Mouse (Mus musculus): ENCODE data around the gene Xylt1. TPM values are rescaled to one million over a fixed set of nuclear protein-coding genes. Genes with fewer than 3 reads are reported as not detected.

Xylt1 gene
- polyA plus RNA-seq, 1 experiment, result 8.3 TPM

- Histone ChIP-seq H3K4me1 (ENCODE audit: control insufficient read depth, insufficient read depth, low read length) (no peaks in the 10 kb centered on the region), H3K27ac (ENCODE audit: insufficient read depth, low read length) (no peak overlapping the region), H3K27me3 (ENCODE audit: control insufficient read depth, insufficient read depth, low read length) (no peaks in the 10 kb centered on the region), H3K4me3 (replicated peaks; ENCODE audit: insufficient read depth, low read depth, low read length) (no peak overlapping the region)
- no peak for TF ChIP-seq POLR2A (IDR thresholded peaks at IDR 0.05; ENCODE audit: borderline replicate concordance, insufficient read depth, low read length)
- 47% methylated on average over 7 of the region's 7 CpGs for WGBS
- no peak for DNase-seq
Measured at GRCm38 (mm10) chr7:117672121-117672591, 291.4 kb downstream of the Xylt1 start.

- Histone ChIP-seq H3K27ac (ENCODE audit: insufficient read depth, low read length) (no peak overlapping the region), H3K4me1 (ENCODE audit: control insufficient read depth, insufficient read depth, low read length) (no peaks in the 10 kb centered on the region), H3K27me3 (ENCODE audit: control insufficient read depth, insufficient read depth, low read length) (no peaks in the 10 kb centered on the region), H3K4me3 (replicated peaks; ENCODE audit: insufficient read depth, low read depth, low read length) (no peak overlapping the region)
- TF ChIP-seq CTCF (IDR thresholded peaks at IDR 0.05; ENCODE audit: borderline replicate concordance, insufficient read depth, low read depth, low read length) (no peak), POLR2A (IDR thresholded peaks at IDR 0.05; ENCODE audit: borderline replicate concordance, insufficient read depth, low read length) (no peak)
- no peak for DNase-seq
- WGBS, result 28% methylated on average over 5 of the region's 5 CpGs
Measured at GRCm38 (mm10) chr7:117686120-117686996, 305.6 kb downstream of the Xylt1 start.

- no peak for DNase-seq
- H3K4me1 ChIP-seq (ENCODE audit: control insufficient read depth, insufficient read depth, low read length), result no peaks in the 10 kb centered on the region
- TF ChIP-seq POLR2A (IDR thresholded peaks at IDR 0.05; ENCODE audit: borderline replicate concordance, insufficient read depth, low read length), result no peak
- no peak for TF ChIP-seq CTCF (IDR thresholded peaks at IDR 0.05; ENCODE audit: borderline replicate concordance, insufficient read depth, low read depth, low read length)
- 34% methylated on average over 3 of the region's 3 CpGs for WGBS
- H3K27me3 ChIP-seq (ENCODE audit: control insufficient read depth, insufficient read depth, low read length), result no peaks in the 10 kb centered on the region
- H3K27ac ChIP-seq (ENCODE audit: insufficient read depth, low read length), result no peak overlapping the region
- no peak overlapping the region for H3K4me3 ChIP-seq (replicated peaks; ENCODE audit: insufficient read depth, low read depth, low read length)
Measured at GRCm38 (mm10) chr7:117686997-117687302, 306.2 kb downstream of the Xylt1 start.

GRCm38 (mm10) chr7:117695612-117696011 lies 314.8 kb downstream of the Xylt1 start:
- H3K27ac ChIP-seq (ENCODE audit: insufficient read depth, low read length), result no peak overlapping the region
- TF ChIP-seq CTCF (IDR thresholded peaks at IDR 0.05; ENCODE audit: borderline replicate concordance, insufficient read depth, low read depth, low read length) (no peak), POLR2A (IDR thresholded peaks at IDR 0.05; ENCODE audit: borderline replicate concordance, insufficient read depth, low read length) (no peak)
- H3K4me1 ChIP-seq (ENCODE audit: control insufficient read depth, insufficient read depth, low read length), result no peaks in the 10 kb centered on the region
- H3K27me3 ChIP-seq (ENCODE audit: control insufficient read depth, insufficient read depth, low read length), result no peaks in the 10 kb centered on the region
- no peak overlapping the region for H3K4me3 ChIP-seq (replicated peaks; ENCODE audit: insufficient read depth, low read depth, low read length)
- DNase-seq, result no peak
- WGBS, result 82% methylated on average over 4 of the region's 4 CpGs

- 98% methylated on average over 4 of the region's 4 CpGs for WGBS
- DNase-seq, result no peak
- no peak overlapping the region for H3K4me3 ChIP-seq (replicated peaks; ENCODE audit: insufficient read depth, low read depth, low read length)
- no peak overlapping the region for H3K27ac ChIP-seq (ENCODE audit: insufficient read depth, low read length)
- TF ChIP-seq CTCF (IDR thresholded peaks at IDR 0.05; ENCODE audit: borderline replicate concordance, insufficient read depth, low read depth, low read length), result no peak
- TF ChIP-seq POLR2A (IDR thresholded peaks at IDR 0.05; ENCODE audit: borderline replicate concordance, insufficient read depth, low read length), result no peak
- H3K4me1 ChIP-seq (ENCODE audit: control insufficient read depth, insufficient read depth, low read length), result no peaks in the 10 kb centered on the region
- H3K27me3 ChIP-seq (ENCODE audit: control insufficient read depth, insufficient read depth, low read length), result no peaks in the 10 kb centered on the region
Measured at GRCm38 (mm10) chr7:117697681-117698080, 316.9 kb downstream of the Xylt1 start.

GRCm38 (mm10) chr7:117698551-117699114 lies 317.9 kb downstream of the Xylt1 start:
- H3K4me1 ChIP-seq (ENCODE audit: control insufficient read depth, insufficient read depth, low read length), result no peaks in the 10 kb centered on the region
- H3K4me3 ChIP-seq (replicated peaks; ENCODE audit: insufficient read depth, low read depth, low read length), result no peak overlapping the region
- no peaks in the 10 kb centered on the region for H3K27me3 ChIP-seq (ENCODE audit: control insufficient read depth, insufficient read depth, low read length)
- TF ChIP-seq CTCF (IDR thresholded peaks at IDR 0.05; ENCODE audit: borderline replicate concordance, insufficient read depth, low read depth, low read length) (no peak), POLR2A (IDR thresholded peaks at IDR 0.05; ENCODE audit: borderline replicate concordance, insufficient read depth, low read length) (no peak)
- no peak for DNase-seq
- no peak overlapping the region for H3K27ac ChIP-seq (ENCODE audit: insufficient read depth, low read length)
- WGBS, result 93% methylated on average over 1 of the region's 1 CpGs

GRCm38 (mm10) chr7:117699343-117699985 lies 318.7 kb downstream of the Xylt1 start:
- DNase-seq, result no peak
- 45% methylated on average over 4 of the region's 4 CpGs for WGBS
- Histone ChIP-seq H3K27ac (ENCODE audit: insufficient read depth, low read length) (no peak overlapping the region), H3K4me3 (replicated peaks; ENCODE audit: insufficient read depth, low read depth, low read length) (no peak overlapping the region), H3K4me1 (ENCODE audit: control insufficient read depth, insufficient read depth, low read length) (no peaks in the 10 kb centered on the region), H3K27me3 (ENCODE audit: control insufficient read depth, insufficient read depth, low read length) (no peaks in the 10 kb centered on the region)
- no peak for TF ChIP-seq CTCF (IDR thresholded peaks at IDR 0.05; ENCODE audit: borderline replicate concordance, insufficient read depth, low read depth, low read length)
- no peak for TF ChIP-seq POLR2A (IDR thresholded peaks at IDR 0.05; ENCODE audit: borderline replicate concordance, insufficient read depth, low read length)
